14 mouse cellular contexts compared by ENCODE assay signal in genomic region chr2:128445443-128445842, GRCm38 (mm10).
"Had no signal": no experiment of that assay in that cellular context is flagged by ENCODE, and none has a peak within 500 bp of the region (broad histone marks: within the 10 kb centered on the region; RNA-seq: fewer than 3 reads in every experiment).

No protein-coding gene starts in this region.

- H3K27ac ChIP-seq: intestine, embryonic 15.5 days; left cerebral cortex, adult 2 months; liver, embryonic 15.5 days; midbrain, embryonic 12.5 days; stomach, embryonic 15.5 days had no signal

- H3K4me2 ChIP-seq: intestine, embryonic 15.5 days; limb, embryonic 15.5 days; liver, embryonic 15.5 days; lung, embryonic 14.5 days; midbrain, embryonic 12.5 days; stomach, embryonic 15.5 days had no signal

- H3K36me3 ChIP-seq: intestine, embryonic 15.5 days; limb, embryonic 15.5 days; liver, embryonic 15.5 days; midbrain, embryonic 12.5 days; stomach, embryonic 15.5 days had no signal

- H3K9ac ChIP-seq: intestine, embryonic 15.5 days; limb, embryonic 15.5 days; liver, embryonic 15.5 days; lung, embryonic 14.5 days; midbrain, embryonic 12.5 days; stomach, embryonic 15.5 days had no signal

- DNase-seq: kidney, adult 18-20 months; kidney, postnatal 14 days; lung, embryonic 14.5 days; right cerebral cortex, postnatal 4 days; spleen, adult 18-20 months; thymus, adult 2 months; thymus, postnatal 25 days had no signal

- H3K9me3 ChIP-seq: intestine, embryonic 15.5 days; limb, embryonic 15.5 days; liver, embryonic 15.5 days; midbrain, embryonic 12.5 days; stomach, embryonic 15.5 days had no signal

- H3K27me3 ChIP-seq: intestine, embryonic 15.5 days; limb, embryonic 15.5 days; liver, embryonic 15.5 days; midbrain, embryonic 12.5 days; stomach, embryonic 15.5 days had no signal

- H3K4me1 ChIP-seq: intestine, embryonic 15.5 days; liver, embryonic 15.5 days; midbrain, embryonic 12.5 days; stomach, embryonic 15.5 days had no signal

- H3K4me3 ChIP-seq: intestine, embryonic 15.5 days; left cerebral cortex, adult 2 months; limb, embryonic 15.5 days; liver, embryonic 15.5 days; midbrain, embryonic 12.5 days; stomach, embryonic 15.5 days had no signal

- ATAC-seq: intestine, embryonic 15.5 days; midbrain, embryonic 16.5 days had no signal
